Mouse (Mus musculus) kidney, postnatal 25 days (tissue): ENCODE results near the gene Col23a1.
A peak's percentile ranks its signal among the peaks of the same experiment; 100 is the strongest.

ENCODE experiments used
- DNase-seq, 2 experiments: peaks; one replicate each; pipeline ENCODE4 v3.0.0; 2021; ENCODE audit warnings: mixed read lengths in 2 of 2

Col23a1 gene

DNA sequence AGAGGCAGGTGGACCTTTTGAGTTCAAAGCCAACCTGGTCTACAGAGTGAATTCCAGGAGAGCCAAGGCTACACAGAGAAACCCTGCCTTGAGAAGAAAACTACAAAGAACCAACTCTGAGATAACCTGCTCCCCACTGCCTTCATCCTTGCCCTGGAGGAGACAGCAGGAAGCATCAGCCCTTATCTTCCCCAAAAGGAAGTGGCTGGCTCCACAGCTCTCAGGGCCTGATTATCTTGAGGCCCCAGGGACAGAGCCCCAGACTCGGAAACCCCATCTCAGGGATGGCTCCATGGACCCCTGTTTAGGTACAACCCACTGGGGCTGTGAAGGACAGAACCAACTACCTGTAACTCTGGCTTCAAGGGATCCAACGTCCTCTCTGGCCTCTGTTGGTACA, 254.7 kb downstream of the Col23a1 start:
- no peak for DNase-seq

DNA sequence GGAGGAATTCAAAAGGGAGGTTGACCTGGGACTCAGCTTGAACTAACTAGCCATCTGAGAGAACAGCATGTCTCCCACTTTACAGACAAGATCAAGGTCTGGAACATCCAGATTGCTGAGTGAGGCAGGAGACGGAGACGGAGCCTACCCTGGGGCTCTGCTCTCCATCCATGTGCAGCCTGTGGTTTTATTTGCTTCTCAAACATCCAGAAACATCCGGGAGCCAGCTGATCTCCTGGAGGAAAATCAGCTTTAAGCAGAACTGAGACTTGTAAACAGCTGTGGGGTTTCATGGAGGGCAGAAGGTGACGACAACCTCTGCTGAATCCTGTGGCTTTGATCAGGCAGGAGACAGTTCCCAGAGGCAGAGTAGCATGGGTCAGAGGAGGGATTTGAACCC, 256.1 kb downstream of the Col23a1 start:
- no peak for DNase-seq

DNA sequence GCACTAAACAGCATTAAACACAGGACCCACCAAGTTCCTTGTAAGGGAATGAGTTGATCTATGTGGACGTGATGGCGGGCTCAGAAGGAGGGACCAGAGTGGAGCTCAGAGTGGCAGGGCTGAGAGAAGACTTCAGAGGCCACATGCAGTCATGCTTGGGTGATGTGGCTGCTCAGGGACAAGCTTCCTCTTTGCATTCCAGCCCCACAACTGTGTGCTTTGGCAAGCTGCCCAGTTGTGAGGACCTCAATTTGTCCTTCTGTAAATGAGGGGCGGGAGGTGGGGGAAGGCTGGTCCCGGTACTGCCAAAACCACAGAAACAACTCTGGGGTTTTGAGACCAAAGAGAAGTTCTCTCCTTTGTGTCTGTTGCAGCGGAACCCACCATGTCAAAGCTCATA, 261.5 kb downstream of the Col23a1 start:
- DNase-seq = peak; percentile 24 to 63

DNA sequence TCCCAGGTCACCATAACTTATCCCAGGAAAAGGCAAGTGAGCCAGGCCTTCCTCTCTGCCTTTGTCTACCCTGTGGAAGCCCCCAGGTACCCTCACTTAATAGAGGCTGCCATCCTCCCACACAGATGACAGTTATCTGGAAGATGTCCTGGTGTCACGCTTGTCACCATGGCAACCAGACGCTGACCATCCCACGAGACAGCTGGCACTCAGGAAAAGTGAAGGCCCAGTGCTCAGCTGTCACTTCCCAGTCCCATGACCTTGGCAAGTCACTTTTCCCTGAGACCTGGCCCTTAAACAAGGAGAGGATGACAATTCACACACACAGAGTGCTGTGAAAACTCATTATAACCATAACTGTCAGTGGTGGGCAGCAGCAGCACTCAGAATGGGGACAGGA, 262.4 kb downstream of the Col23a1 start:
- DNase-seq = no peak

DNA sequence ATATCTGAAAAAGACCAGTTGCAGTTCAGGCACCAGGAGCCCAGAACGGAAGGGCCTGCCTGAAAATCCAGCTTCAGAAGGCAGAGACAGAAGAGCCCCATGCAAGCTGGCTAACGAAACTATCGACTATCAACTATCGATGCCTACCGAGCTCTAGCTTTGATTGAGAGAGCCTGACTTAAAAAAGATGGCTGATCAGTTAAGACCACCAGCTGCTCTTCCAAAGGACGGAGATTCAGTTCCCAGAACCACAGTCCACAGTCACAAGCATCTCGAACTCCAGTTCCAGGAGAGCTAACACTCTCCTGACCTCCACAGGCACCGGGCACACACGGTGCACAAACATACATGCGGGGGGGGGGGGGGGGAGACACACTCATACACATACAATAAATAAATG, 264.9 kb downstream of the Col23a1 start:
- DNase-seq = no peak

DNA sequence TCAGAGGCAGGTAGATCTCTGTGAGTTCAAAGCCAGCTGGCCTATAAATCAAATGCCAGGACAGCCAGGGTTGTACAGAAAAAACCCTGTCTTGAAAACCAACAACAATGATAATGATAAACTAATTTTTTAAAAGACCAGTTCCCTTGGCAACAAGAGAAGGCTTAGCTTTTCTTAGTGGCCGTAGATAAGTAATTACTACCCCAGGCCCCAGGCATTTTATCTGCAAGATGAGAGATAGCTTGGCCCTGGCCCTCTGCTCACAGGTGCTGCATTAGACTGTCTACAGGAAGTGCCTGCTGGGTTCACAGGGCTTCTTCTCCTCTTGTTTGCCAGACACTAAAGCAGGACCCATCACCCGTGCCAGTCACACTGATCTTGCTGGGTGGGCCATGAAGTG, 265.3 kb downstream of the Col23a1 start:
- no peak for DNase-seq

DNA sequence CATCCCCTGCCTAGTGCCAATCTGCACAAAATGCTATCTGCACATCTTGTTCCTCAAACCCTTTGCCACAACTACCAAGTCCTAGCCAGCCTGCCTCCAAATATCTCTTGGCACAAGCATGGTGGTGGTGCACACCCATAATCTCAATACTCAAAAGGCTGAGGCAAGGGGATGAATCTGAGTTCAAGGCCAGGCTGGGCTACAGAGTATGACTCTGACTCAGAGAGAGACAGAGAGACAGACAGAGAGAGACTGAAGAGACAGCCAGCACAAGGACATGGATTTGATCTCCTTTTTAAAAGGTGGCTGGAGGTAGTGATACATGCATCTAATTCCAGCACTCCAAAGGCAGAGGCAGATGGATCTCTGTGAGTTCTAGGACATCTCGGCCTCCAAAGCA, 273.6 kb downstream of the Col23a1 start:
- DNase-seq = no peak

DNA sequence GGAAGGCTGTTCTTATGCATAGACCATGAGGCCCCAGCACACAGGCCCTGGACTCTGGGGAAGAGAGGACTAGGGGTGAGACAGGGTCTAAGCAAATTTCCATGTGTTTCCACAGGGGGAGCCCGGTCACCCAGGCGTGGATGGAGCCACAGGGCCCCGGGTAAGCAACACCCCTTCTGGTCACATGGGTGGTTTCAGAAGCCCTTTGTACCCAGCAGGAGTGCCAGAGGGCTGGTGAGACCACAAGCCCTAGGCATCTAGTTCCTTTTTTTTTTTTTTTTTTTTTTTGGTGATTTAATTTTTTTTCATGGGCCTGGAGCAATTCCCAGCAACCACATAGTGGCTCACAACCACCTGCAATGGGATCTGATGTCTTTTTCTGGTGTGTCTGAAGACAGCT, 275.3 kb downstream of the Col23a1 start:
- DNase-seq = peak; percentile 55 to 88

DNA sequence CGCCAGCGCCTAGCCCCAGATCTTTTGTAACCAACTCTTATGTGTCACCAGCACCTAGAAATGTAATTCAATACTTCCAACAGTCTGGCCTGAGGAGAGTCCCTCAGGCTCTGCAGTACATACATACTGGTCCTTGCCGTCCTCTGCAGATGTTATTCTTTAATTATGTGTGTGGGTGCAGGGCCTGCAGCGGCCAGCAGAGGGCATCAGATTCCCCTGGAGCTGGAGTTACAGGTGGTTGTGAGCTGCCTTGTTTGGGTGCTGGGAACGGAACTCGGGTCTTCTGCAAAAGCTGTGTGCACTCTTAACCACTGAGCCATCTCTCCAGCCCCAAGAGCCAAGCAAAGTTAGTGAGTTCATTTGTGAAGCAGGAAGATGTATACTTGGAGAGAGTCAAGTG, 276.2 kb downstream of the Col23a1 start:
- no peak for DNase-seq

DNA sequence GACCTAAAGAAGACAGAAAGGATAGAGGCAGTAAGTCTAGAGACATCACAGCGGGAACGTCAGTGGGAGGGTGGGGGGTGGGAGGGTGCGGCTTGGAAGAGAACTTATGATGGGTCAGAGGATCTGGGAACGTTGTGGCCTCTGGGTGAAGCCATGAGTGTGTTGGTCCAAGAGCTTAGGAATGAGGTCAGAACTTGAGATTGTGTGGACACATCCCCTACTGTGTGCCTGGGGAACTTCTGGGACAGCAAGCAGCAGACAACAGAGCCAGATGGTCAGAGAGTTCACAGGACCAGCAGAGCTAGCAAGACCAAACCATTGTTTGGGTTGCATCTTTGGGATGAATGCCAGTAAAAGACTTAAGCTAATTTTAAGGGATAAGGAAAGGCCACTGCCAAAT, 279.1 kb downstream of the Col23a1 start:
- no peak for DNase-seq

DNA sequence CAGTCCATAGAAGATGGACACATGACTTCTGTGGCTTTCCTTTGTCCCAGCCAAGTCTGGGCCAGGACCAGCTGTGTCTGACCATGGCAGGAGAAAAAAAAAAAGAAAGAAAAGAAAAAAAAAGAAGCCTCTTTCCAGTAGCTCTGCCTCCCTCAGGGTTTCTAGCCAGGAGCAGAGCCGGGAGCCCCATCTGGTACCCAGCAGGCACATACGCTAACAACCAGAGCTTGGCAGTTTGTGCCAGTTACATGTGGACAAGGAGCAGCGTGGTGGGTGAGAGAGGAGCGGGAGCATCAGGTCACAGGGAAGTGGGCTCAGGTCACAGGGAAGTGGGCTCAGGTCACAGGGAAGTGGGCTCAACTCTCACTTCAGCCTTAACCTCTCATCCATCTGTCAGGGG, 286.7 kb downstream of the Col23a1 start:
- no peak for DNase-seq

DNA sequence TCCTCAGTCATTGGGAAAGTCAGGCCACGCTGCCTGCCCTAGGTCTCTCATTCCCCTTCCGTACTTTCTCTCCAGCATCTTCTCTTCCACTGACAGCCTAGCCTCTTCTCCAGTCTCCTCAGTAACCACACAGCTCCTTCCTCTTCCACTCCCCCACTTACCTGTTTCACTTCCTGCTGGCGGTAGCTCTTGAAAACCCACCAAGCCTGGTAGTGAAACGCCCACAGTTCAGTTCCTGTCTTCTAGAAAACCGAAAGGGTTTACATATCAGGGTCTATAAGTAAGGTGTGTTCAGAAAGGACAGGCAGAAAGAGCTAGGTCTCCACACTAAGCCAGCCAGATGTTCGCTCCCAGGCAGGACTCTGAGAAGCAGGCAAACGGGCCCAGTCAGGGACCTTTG, 287.9 kb downstream of the Col23a1 start:
- DNase-seq = no peak

DNA sequence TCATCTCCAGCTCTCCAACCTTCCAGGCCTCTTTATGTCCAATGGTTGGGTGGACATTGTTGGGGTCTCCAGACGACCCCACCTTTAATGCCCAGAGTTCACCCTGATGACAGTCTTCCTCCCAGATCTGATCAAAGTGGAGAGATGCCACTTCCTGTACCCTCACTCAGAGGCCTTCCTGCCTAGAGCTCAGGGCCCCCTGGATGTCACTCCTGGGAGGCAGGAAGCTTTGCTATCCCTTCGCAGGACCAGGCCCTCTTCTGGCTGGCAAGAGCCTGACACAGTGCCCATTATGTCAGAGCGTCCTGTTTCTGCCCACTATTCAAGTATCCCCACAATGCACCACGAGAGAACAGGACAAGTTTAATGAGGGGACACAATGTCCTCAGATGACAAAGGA, 289.3 kb downstream of the Col23a1 start:
- DNase-seq = no peak

DNA sequence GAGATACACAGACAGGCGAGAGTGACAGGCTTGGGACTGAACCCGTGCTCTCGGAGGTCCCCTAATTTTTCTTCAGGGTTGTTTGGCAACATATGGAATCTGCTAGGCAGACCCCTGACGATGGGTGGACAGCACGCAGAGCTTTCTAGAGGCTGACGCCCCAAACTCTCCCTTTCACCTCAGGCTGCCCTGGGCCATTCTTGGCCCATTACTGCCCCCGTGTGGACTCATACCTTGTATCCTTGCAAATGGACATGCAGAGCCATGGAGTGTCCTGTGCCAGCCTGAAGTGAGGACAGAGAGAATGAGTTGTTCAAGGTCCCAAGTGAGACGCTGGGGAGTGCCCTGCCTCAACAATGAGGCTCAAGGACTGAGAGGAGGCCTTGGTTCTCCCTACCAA, 293.0 kb downstream of the Col23a1 start:
- peak; percentile 86 to 91 for DNase-seq

DNA sequence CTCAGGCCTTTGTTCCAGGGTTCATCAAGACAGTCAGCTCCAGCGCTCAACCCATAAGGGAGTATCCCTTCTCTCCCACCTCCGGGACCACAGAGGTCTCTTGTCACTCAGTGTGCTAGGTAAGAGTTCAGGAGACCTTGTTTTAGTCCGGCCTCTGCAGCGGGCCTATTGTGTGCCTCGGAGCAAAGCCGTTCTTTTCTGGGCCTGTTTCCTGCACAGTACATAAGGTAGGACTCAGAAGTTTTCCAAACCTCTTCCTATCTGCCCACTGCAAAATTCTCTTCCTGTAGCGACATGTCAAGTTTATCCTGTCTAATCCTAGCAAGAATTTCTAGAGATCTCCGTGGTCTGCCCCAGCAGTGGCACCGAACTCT, 294.3 kb downstream of the Col23a1 start:
- DNase-seq = no peak

DNA sequence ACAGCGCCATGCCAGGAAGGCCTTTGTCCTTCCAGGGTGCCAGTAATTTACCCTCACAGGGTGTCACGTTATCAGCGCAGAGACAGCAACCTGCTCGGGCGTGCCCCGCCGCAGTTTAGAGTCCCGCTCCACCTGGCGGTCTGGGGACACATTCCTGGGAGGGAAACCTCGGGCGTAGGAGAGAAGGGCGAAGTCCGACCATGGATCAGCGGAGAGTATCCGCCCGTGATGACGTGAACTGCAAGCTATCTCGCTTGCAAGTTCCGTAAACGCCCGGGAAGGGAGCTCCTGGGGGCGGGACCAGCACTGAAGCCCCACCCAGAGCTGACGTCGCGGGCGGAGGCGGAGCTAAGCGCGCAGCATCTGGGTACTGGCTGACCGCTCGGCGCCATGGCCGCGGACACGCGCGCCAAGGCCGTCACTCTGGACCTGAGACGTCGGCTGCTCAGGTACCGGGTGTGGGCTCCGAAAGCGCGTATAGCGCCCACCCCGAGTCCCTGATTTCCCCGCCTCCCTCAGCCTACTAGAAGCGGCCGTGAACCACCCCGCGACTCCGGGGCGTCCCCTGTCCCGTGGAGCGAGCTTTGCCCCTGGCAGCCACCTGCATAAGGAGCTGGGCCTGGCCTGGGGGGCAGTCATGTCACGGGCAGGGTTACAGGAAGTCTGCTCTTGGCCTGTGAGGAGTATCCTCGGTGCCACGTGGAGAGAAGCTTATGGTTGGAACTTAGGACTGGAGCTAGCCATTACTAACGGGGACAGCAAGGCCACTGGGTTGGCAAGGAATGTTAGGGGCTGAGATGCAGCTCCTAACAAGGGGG, 294.9 kb downstream of the Col23a1 start, which contains the start of gene Phykpl:
TSS of gene Phykpl (plus strand) at position 327 of the 818 bp plus-strand sequence.
- peak; percentile 97 to 98 for DNase-seq

DNA sequence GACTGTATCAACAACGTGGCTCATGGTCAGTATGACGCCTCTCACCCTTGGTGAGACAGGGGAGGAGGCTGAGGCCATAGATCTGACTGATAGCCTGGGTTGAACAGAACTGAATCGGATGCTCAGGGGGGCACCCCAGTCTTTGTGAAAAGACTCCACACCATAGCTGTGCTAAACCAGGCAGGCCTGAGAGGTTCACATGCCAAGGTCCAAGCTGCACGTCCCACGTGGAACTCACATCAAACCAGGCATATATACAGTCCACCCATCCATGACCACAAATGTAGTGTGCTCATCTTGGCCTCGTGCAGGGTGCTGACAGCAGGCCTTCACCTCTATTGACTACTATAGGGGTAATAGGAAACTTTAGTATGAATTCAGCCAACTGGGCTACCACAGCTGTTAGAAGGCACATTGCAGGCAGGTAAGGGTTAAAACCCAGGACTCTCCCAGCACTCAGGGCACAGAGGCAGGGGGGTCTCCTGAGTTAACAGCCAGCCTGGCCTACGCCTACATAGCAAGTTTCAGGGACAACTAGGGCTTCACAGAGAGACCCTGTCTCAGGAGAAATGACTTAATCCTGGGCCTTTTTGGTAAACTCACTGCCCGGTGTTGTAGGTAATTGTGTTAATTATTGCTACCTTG, 296.0 kb downstream of the Col23a1 start:
- peak in 1 of 2 experiments; percentile 66 for DNase-seq

DNA sequence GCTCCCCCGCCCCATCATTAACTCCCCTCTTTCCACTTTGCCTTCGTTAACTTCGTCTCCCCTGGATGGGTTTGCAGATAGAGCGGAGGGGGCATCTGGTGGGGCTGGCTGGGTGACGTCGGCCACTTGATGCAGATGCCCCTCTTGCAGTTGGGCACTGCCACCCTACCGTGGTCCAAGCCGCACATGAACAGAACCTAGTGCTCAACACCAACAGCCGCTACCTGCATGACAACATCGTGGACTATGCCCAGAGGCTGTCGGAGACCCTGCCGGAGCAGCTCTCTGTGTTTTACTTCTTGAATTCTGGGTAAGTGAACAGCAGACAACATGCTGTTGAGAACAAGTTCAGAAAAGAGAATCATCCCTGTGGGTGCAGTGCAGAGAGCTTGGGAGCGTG, 296.7 kb downstream of the Col23a1 start:
- no peak for DNase-seq

DNA sequence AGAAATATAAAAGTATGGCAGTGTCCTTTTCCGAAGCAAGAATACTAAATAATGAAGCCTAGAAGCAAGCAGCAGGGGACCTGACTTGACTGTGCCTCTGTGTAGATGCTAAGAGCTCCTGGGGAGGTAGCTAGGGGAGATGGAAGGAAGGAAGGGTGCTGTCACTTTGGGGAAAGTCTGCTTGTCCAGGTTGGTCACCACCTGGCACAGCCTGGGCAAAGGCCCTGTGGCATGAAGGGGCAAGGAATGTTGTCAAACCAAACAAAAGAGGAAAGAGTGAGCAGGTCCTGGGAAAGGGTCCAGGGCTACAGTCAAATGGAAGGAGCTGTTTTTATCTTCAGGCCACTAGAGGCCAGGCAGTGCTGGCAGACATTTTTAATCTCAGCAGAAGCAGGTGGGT, 297.3 kb downstream of the Col23a1 start:
- no peak for DNase-seq

DNA sequence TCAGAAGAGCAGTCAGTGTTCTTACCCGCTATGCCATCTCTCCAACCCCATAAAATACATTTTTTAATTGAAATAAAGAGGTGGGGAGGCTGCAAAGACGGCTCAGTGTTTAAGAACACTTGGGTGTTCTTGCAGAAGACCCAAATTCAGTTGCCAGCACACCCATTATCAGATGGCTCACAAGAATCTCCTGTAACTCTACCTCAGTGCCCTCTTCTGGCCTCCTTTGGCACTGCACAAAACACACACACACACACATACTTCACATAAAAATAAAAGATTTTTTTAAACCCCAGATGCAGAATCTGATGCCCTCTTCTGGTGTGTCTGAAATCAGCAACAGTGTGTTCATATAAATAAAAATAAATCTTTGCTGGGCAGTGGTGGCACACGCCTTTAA, 299.1 kb downstream of the Col23a1 start:
- no peak for DNase-seq

DNA sequence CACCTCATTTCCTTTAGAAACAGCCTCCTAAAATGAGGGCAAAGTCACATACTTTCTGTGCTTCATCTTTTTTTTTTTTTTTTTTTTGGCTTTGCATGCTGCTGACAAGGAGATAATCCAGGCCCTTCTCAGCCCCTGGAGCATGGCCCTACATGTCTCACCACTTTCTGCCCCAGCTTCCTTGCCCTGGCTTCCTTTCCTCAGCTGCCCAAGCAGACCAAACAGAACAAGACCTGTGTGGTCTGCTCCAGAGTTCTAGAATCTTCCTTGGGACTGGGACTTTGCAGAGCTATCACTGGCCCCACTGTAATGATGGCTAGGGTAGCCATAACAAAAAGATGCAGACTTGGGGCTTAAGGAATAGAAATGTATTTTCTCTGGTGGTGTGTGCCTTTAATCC, 300.3 kb downstream of the Col23a1 start:
- no peak for DNase-seq

DNA sequence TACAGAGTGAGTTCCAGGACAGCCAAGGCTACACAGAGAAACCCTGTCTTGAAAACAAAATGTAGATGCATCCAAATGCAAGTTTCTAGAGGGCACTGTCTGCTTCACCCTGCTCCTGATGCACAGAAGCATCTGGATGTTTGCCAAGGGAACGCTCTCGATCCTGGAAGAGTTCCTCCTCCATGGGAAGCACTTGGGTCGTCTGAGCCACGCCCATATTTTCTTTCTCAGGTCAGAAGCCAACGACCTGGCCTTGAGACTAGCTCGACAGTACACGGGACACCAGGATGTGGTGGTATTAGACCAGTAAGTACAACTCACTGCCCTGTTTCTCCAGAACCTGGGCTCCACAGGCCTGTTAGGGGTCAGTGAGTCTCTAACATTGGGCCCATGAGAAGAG, 301.4 kb downstream of the Col23a1 start:
- DNase-seq = peak; percentile 40 to 63

DNA sequence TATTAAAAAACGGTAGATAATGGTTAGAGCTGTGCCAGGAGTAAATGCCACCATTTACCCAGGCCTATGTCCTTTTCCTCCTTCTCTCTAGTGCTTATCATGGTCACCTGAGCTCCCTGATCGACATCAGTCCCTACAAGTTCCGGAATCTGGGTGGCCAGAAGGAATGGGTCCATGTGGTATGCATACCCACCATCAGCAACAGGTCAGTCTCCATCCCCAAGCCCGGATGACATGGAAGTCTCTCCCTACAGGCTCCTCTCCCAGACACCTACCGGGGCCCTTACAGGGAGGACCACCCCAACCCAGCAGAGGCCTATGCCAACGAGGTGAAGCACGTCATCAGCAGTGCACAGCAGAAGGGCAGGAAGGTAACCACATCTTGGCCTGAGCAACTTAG, 302.2 kb downstream of the Col23a1 start:
- DNase-seq = no peak

DNA sequence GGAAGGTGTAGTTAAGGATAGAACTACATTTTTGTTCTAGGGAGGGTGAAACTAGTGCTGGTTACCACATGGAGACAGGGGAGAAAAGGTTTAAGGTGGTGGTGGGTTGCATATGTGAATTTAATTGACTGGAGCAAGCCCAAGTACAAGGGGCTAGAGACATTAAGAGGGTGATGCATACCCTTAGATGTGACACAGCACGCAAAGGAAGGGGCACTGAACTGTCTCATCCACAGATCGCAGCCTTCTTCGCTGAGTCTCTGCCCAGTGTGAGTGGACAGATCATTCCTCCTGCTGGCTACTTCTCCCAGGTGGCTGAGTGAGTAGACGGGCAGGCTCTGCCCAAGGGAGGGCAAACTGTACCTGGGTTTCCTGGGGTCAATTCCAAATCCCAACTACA, 303.6 kb downstream of the Col23a1 start:
- DNase-seq = no peak

DNA sequence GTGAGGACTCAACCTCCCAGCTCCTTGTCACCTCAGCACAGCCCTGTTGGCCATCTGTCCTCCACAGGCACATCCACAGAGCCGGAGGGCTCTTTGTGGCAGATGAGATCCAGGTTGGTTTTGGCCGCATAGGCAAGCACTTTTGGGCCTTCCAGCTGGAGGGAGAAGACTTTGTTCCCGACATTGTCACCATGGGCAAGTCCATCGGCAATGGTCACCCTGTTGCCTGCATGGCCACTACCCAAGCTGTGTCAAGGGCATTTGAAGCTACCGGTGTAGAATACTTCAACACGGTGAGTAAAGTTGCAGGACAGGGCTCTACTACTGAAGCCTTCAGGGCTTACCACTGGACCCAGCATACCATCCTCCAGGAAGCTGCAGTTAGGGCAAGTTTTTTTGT, 304.1 kb downstream of the Col23a1 start:
- DNase-seq = no peak
